Comparison of ENCODE assay signal across 31 mouse cellular contexts in genomic region chr1:78440716-78441115, GRCm38 (mm10). TPM values are rescaled to one million over a fixed set of nuclear protein-coding genes. Genes with fewer than 3 reads are reported as not detected.
DNase-seq lines count a peak whose midpoint lies in the region; ATAC-seq and TF ChIP-seq lines count a peak whose summit lies in the region.
"Had no signal": no experiment of that assay in that cellular context is flagged by ENCODE, and none has a peak within 500 bp of the region (broad histone marks: within the 10 kb centered on the region; RNA-seq: fewer than 3 reads in every experiment).

No protein-coding gene starts in this region.

- no peak for TF ChIP-seq POLR2A in kidney, adult 2 months (IDR thresholded peaks at IDR 0.05; ENCODE audit: low read depth, low read length)

- no peaks in the 10 kb centered on the region for H3K9me3 ChIP-seq in kidney, embryonic 14.5 days (ENCODE audit: control insufficient read depth, low read length)
- no peaks in the 10 kb centered on the region for H3K9me3 ChIP-seq in kidney, embryonic 16.5 days (ENCODE audit: low read length)
- H3K9me3 ChIP-seq: embryonic facial prominence, embryonic 12.5 days; forebrain, embryonic 13.5 days; heart, embryonic 10.5 days; heart, embryonic 15.5 days; hindbrain, embryonic 13.5 days; limb, embryonic 10.5 days; limb, embryonic 15.5 days; liver, embryonic 13.5 days; neural tube, embryonic 15.5 days had no signal

- H3K4me2 ChIP-seq in kidney, embryonic 14.5 days (replicated peaks; ENCODE audit: low read depth, low read length): no peak overlapping the region
- no peak overlapping the region for H3K4me2 ChIP-seq in kidney, embryonic 16.5 days (replicated peaks; ENCODE audit: low read depth, low read length)
- H3K4me2 ChIP-seq: embryonic facial prominence, embryonic 12.5 days; forebrain, embryonic 13.5 days; heart, embryonic 15.5 days; hindbrain, embryonic 13.5 days; limb, embryonic 15.5 days; liver, embryonic 13.5 days; neural tube, embryonic 15.5 days had no signal

- H3K27me3 ChIP-seq in kidney, embryonic 14.5 days (ENCODE audit: control insufficient read depth, insufficient read depth, low read length): no peaks in the 10 kb centered on the region
- no peaks in the 10 kb centered on the region for H3K27me3 ChIP-seq in kidney, adult 2 months (replicated peaks; ENCODE audit: control insufficient read depth, insufficient read depth, low read length)
- H3K27me3 ChIP-seq in kidney, embryonic 16.5 days (ENCODE audit: insufficient read depth, low read length): no peaks in the 10 kb centered on the region
- H3K27me3 ChIP-seq: embryonic facial prominence, embryonic 12.5 days; forebrain, embryonic 13.5 days; heart, embryonic 15.5 days; hindbrain, embryonic 13.5 days; limb, embryonic 15.5 days; liver, embryonic 13.5 days; neural tube, embryonic 15.5 days had no signal

- peak; percentile 78 for DNase-seq in kidney, adult 11 months
- DNase-seq in kidney, adult 2 months: peak; percentile 88
- DNase-seq in kidney, postnatal 36 days: peak; percentile 56 to 80
- no peak for DNase-seq in embryo, embryonic 9.5 days (ENCODE audit: extremely low spot score)
- no peak for DNase-seq in adrenal gland, adult (ENCODE audit: inconsistent age in 2 of 2, low spot score in 1 of 2)
- DNase-seq: adrenal gland, adult 2 months; adrenal gland, postnatal 36 days; cerebellum, adult 8-10 months; cerebellum, postnatal 25 days; gastrocnemius, postnatal 14 days; liver, embryonic 13.5 days; lung, adult 18-20 months; lung, postnatal 4 days; midbrain, embryonic 14.5 days; spleen, adult 18-20 months; thymus, adult 18-20 months; thymus, postnatal 25 days had no signal

- no peak overlapping the region for H3K27ac ChIP-seq in kidney, embryonic 14.5 days (ENCODE audit: low read depth, low read length)
- H3K27ac ChIP-seq in kidney, adult 2 months (ENCODE audit: insufficient read depth, low read depth, low read length): peak overlapping the region; percentile 13; the same call in 1 of the 2 replicates
- peak overlapping the region; percentile 84 for H3K27ac ChIP-seq in kidney, embryonic 16.5 days (ENCODE audit: low read length)
- H3K27ac ChIP-seq: embryonic facial prominence, embryonic 12.5 days; forebrain, embryonic 13.5 days; heart, embryonic 10.5 days; heart, embryonic 15.5 days; hindbrain, embryonic 13.5 days; limb, embryonic 10.5 days; limb, embryonic 15.5 days; liver, embryonic 13.5 days; neural tube, embryonic 15.5 days; stomach, postnatal 0 days had no signal

- no peaks in the 10 kb centered on the region for H3K4me1 ChIP-seq in kidney, embryonic 14.5 days (ENCODE audit: control insufficient read depth, insufficient read depth, low read length)
- peaks cover 18% of the 10 kb centered on the region; the same call in 1 of the 2 replicates for H3K4me1 ChIP-seq in kidney, adult 2 months (ENCODE audit: control insufficient read depth, insufficient read depth, low read length)
- H3K4me1 ChIP-seq in kidney, embryonic 16.5 days (ENCODE audit: insufficient read depth, low read length): 0 out of 2 replicates have a peak, but pooled peaks cover 5% of the 10 kb centered on the region
- H3K4me1 ChIP-seq: forebrain, embryonic 13.5 days; heart, embryonic 10.5 days; hindbrain, embryonic 13.5 days; liver, embryonic 13.5 days; neural tube, embryonic 15.5 days had no signal

- no peak overlapping the region for H3K9ac ChIP-seq in kidney, embryonic 14.5 days (ENCODE audit: low read depth, low read length)
- H3K9ac ChIP-seq in kidney, embryonic 16.5 days (replicated peaks; ENCODE audit: low read length): no peak overlapping the region
- H3K9ac ChIP-seq: embryonic facial prominence, embryonic 12.5 days; forebrain, embryonic 13.5 days; heart, embryonic 15.5 days; hindbrain, embryonic 13.5 days; limb, embryonic 15.5 days; liver, embryonic 13.5 days; neural tube, embryonic 15.5 days had no signal

- ATAC-seq in kidney, embryonic 14.5 days (ENCODE audit: low FRiP score, low TSS enrichment): no peak
- ATAC-seq in kidney, embryonic 16.5 days (ENCODE audit: low FRiP score, low TSS enrichment): peak; percentile 77
- ATAC-seq: CD4-positive, CD25-positive, alpha-beta regulatory T cell, adult 4 months; forebrain, embryonic 13.5 days; intestine, postnatal 0 days; lung, postnatal 0 days had no signal

- WGBS in kidney, embryonic 14.5 days: 86% methylated on average over 8 of the region's 8 CpGs
- WGBS in kidney, adult 2 months: 35% methylated on average over 8 of the region's 8 CpGs
- WGBS in kidney, embryonic 16.5 days: 72% methylated on average over 8 of the region's 8 CpGs

- H3K4me3 ChIP-seq in kidney, embryonic 14.5 days (ENCODE audit: low read length): no peak overlapping the region
- H3K4me3 ChIP-seq in kidney, adult 2 months (ENCODE audit: insufficient read depth, low read depth, low read length): no peak overlapping the region
- H3K4me3 ChIP-seq in kidney, embryonic 16.5 days (ENCODE audit: low read length): no peak overlapping the region
- H3K4me3 ChIP-seq: embryonic facial prominence, embryonic 12.5 days; forebrain, embryonic 13.5 days; heart, embryonic 10.5 days; heart, embryonic 15.5 days; hindbrain, embryonic 13.5 days; limb, embryonic 10.5 days; limb, embryonic 15.5 days; liver, embryonic 13.5 days; neural tube, embryonic 15.5 days had no signal

- peaks cover 37% of the 10 kb centered on the region for H3K36me3 ChIP-seq in kidney, embryonic 14.5 days (ENCODE audit: control insufficient read depth, insufficient read depth, low read length)
- H3K36me3 ChIP-seq in kidney, adult 2 months (ENCODE audit: control insufficient read depth, insufficient read depth, low read length): no peaks in the 10 kb centered on the region; the same call in 1 of the 2 replicates
- H3K36me3 ChIP-seq in kidney, embryonic 16.5 days (ENCODE audit: insufficient read depth, low read length): peaks cover 23% of the 10 kb centered on the region

- no peak for TF ChIP-seq CTCF in kidney, adult 2 months (conservative IDR thresholded peaks at IDR 0.05; ENCODE audit: insufficient read depth, insufficient read length, low read depth, low read length)

RNA-seq across cellular contexts. Expression of gene Farsb, which starts 48.0 kb away (rescaled TPM):
- polyA plus RNA-seq in kidney, embryonic 14.5 days (2014; fragmentation: Nextera tagmentation; extraction: Ambion mirVana): 135 and 148 TPM in 2 replicates
- polyA plus RNA-seq in kidney, adult 2 months (2012; rRNA removed): 19.8 and 23.1 TPM in 2 replicates
- 133 and 136 TPM in 2 replicates for polyA plus RNA-seq in kidney, embryonic 16.5 days (2015; fragmentation: Nextera tagmentation; extraction: Ambion mirVana)

Comparison
In these comparisons a context has a peak if more than half of its experiments do, and no peak if none do; other contexts are left out.
1. DNase-seq: peak in kidney, adult 11 months (single experiment), kidney, adult 2 months (single experiment) and kidney, postnatal 36 days (2 of 2); none in embryo, embryonic 9.5 days (single experiment) and adrenal gland, adult (0 of 2).